In genomic region chr12:70776683-70777082, GRCm38 (mm10) we compare ENCODE assay signal across 12 mouse cellular contexts. TPM values are rescaled to one million over a fixed set of nuclear protein-coding genes. Genes with fewer than 3 reads are reported as not detected.
DNase-seq lines count a peak whose midpoint lies in the region; ATAC-seq and TF ChIP-seq lines count a peak whose summit lies in the region.
"Had no signal": no experiment of that assay in that cellular context is flagged by ENCODE, and none has a peak within 500 bp of the region (broad histone marks: within the 10 kb centered on the region; RNA-seq: fewer than 3 reads in every experiment).

No protein-coding gene starts in this region.

- 61% methylated on average over 12 of the region's 12 CpGs for WGBS in kidney, embryonic 15.5 days
- 59% methylated on average over 12 of the region's 12 CpGs for WGBS in lung, embryonic 15.5 days
- WGBS in lung, adult 2 months = 84% methylated on average over 12 of the region's 12 CpGs
- WGBS in heart, postnatal 0 days = 62% methylated on average over 12 of the region's 12 CpGs

- 0 out of 2 replicates have a peak, but pooled peaks have one; percentile 40 for ATAC-seq in kidney, embryonic 15.5 days (replicated peaks; ENCODE audit: low FRiP score)
- no peak for ATAC-seq in lung, embryonic 15.5 days (ENCODE audit: borderline replicate concordance, extremely low read depth, low FRiP score, low TSS enrichment)
- ATAC-seq in heart, postnatal 0 days (ENCODE audit: insufficient read depth, low read depth) = no peak
- ATAC-seq in erythroblast, adult 5-6 weeks (replicated peaks; ENCODE audit: low FRiP score, poor library complexity, severe bottlenecking) = no peak
- ATAC-seq: activated CD4-positive, CD25-positive, alpha-beta regulatory T cell, adult 4 months had no signal

- H3K4me1 ChIP-seq in kidney, embryonic 15.5 days = peaks cover 7% of the 10 kb centered on the region
- peaks cover 30% of the 10 kb centered on the region for H3K4me1 ChIP-seq in lung, embryonic 15.5 days
- peaks cover 9% of the 10 kb centered on the region for H3K4me1 ChIP-seq in lung, adult 2 months (ENCODE audit: control insufficient read depth, insufficient read depth, low read length)
- peaks cover 10% of the 10 kb centered on the region; the same call in 1 of the 2 replicates for H3K4me1 ChIP-seq in heart, postnatal 0 days (ENCODE audit: control insufficient read depth, insufficient read depth)

- no peaks in the 10 kb centered on the region for H3K36me3 ChIP-seq in kidney, embryonic 15.5 days
- no peaks in the 10 kb centered on the region for H3K36me3 ChIP-seq in lung, embryonic 15.5 days
- no peaks in the 10 kb centered on the region for H3K36me3 ChIP-seq in heart, postnatal 0 days (replicated peaks; ENCODE audit: control insufficient read depth, insufficient read depth, low read length)
- H3K36me3 ChIP-seq: liver, embryonic 15.5 days had no signal

- no peaks in the 10 kb centered on the region for H3K9me3 ChIP-seq in kidney, embryonic 15.5 days (replicated peaks)
- H3K9me3 ChIP-seq in lung, embryonic 15.5 days = no peaks in the 10 kb centered on the region
- no peaks in the 10 kb centered on the region for H3K9me3 ChIP-seq in heart, postnatal 0 days (replicated peaks; ENCODE audit: control insufficient read depth, low read length)
- H3K9me3 ChIP-seq: liver, embryonic 15.5 days had no signal

- no peak for TF ChIP-seq CTCF in gastrocnemius, adult 2 months (IDR thresholded peaks at IDR 0.05)
- no peak for TF ChIP-seq CTCF in lung, adult 2 months (IDR thresholded peaks at IDR 0.05; ENCODE audit: insufficient read depth, low read length)
- no peak for TF ChIP-seq CTCF in heart, postnatal 0 days (IDR thresholded peaks at IDR 0.05; ENCODE audit: low read depth)

- H3K27ac ChIP-seq in gastrocnemius, adult 2 months = no peak overlapping the region
- H3K27ac ChIP-seq in kidney, embryonic 15.5 days = no peak overlapping the region
- H3K27ac ChIP-seq in lung, embryonic 15.5 days = no peak overlapping the region
- no peak overlapping the region for H3K27ac ChIP-seq in heart, postnatal 0 days (ENCODE audit: low read depth)
- H3K27ac ChIP-seq: liver, embryonic 15.5 days had no signal

- no peak overlapping the region for H3K9ac ChIP-seq in kidney, embryonic 15.5 days
- no peak overlapping the region for H3K9ac ChIP-seq in lung, embryonic 15.5 days
- no peak overlapping the region for H3K9ac ChIP-seq in heart, postnatal 0 days (replicated peaks; ENCODE audit: low read depth, low read length)
- H3K9ac ChIP-seq: hindbrain, embryonic 14.5 days; liver, embryonic 15.5 days had no signal

- no peak for TF ChIP-seq EP300 in heart, postnatal 0 days (IDR thresholded peaks at IDR 0.05; ENCODE audit: low read depth)

- peak; percentile 32 for DNase-seq in gastrocnemius, adult 2 months
- DNase-seq in gastrocnemius, postnatal 25 days = no peak
- DNase-seq in kidney, postnatal 25 days = no peak
- DNase-seq in lung, adult 2 months = no peak
- DNase-seq in heart, postnatal 0 days (ENCODE audit: low spot score) = no peak
- DNase-seq: cerebellum, adult 11 months had no signal

- no peaks in the 10 kb centered on the region for H3K27me3 ChIP-seq in kidney, embryonic 15.5 days
- no peaks in the 10 kb centered on the region for H3K27me3 ChIP-seq in lung, embryonic 15.5 days
- no peaks in the 10 kb centered on the region for H3K27me3 ChIP-seq in heart, postnatal 0 days (ENCODE audit: control insufficient read depth, insufficient read depth, low read length)
- H3K27me3 ChIP-seq: liver, embryonic 15.5 days had no signal

- H3K4me2 ChIP-seq in kidney, embryonic 15.5 days = no peak overlapping the region
- 0 out of 2 replicates have a peak overlapping the region, but pooled peaks have one; percentile 3 for H3K4me2 ChIP-seq in lung, embryonic 15.5 days
- 0 out of 2 replicates have a peak overlapping the region, but pooled peaks have one; percentile 12 for H3K4me2 ChIP-seq in heart, postnatal 0 days (ENCODE audit: low read depth, low read length)
- H3K4me2 ChIP-seq: hindbrain, embryonic 14.5 days; liver, embryonic 15.5 days had no signal

- intact Hi-C loops in gastrocnemius, adult 2 months (cut with DNase I) = no loop called here

- H3K4me3 ChIP-seq in gastrocnemius, adult 2 months = no peak overlapping the region
- no peak overlapping the region for H3K4me3 ChIP-seq in kidney, embryonic 15.5 days (replicated peaks)
- no peak overlapping the region for H3K4me3 ChIP-seq in lung, embryonic 15.5 days
- no peak overlapping the region for H3K4me3 ChIP-seq in lung, adult 2 months (replicated peaks; ENCODE audit: extremely low read depth, low read depth, low read length)
- no peak overlapping the region for H3K4me3 ChIP-seq in heart, postnatal 0 days (ENCODE audit: low read depth, low read length)
- H3K4me3 ChIP-seq: liver, embryonic 15.5 days had no signal

- no peak for TF ChIP-seq POLR2A in lung, adult 2 months (IDR thresholded peaks at IDR 0.05; ENCODE audit: borderline replicate concordance, extremely low read depth, low read depth, low read length)

RNA-seq across cellular contexts. Expression of gene Frmd6, which starts 48.6 kb away (rescaled TPM):
- 10 to 100 TPM in 1 of 2 experiments, 1 to 10 TPM in 1; 9.8 to 14.2 TPM for total RNA-seq in gastrocnemius, adult 2 months (2021)
- 10 to 100 TPM; 13.6 to 16.1 TPM for total RNA-seq in gastrocnemius, postnatal 25 days (2021)
- polyA plus RNA-seq in kidney, embryonic 15.5 days (2015; fragmentation: Nextera tagmentation; extraction: Ambion mirVana) = 19.4 and 19.9 TPM in 2 replicates
- 33.5 and 34.9 TPM in 2 replicates for polyA plus RNA-seq in lung, embryonic 15.5 days (2015; fragmentation: Nextera tagmentation; extraction: Ambion mirVana)
- polyA plus RNA-seq in lung, adult 2 months (2012; rRNA removed) = 29.1 and 32.6 TPM in 2 replicates
- total RNA-seq in heart, postnatal 0 days (2014; rRNA removed; ENCODE audit: low replicate concordance) = 22.6 and 29.2 TPM in 2 replicates
- 17.4 and 17.9 TPM in 2 replicates for polyA plus RNA-seq in heart, postnatal 0 days (2015; fragmentation: Nextera tagmentation; extraction: Ambion mirVana)
- total RNA-seq in erythroblast, adult 5-6 weeks (2015; ENCODE audit: low replicate concordance) = 0.19 and 1.3 TPM in 2 replicates
- total RNA-seq in erythroblast, adult 5-6 weeks (2017; ENCODE audit: low replicate concordance) = 0.60 and 1.5 TPM in 2 replicates
